Mouse (Mus musculus): ENCODE data around the gene Brinp1. TPM values are rescaled to one million over a fixed set of nuclear protein-coding genes. Genes with fewer than 3 reads are reported as not detected.

Gene Brinp1
- polyA plus RNA-seq, 2 experiments: 9.0 to 15.2 TPM

DNA sequence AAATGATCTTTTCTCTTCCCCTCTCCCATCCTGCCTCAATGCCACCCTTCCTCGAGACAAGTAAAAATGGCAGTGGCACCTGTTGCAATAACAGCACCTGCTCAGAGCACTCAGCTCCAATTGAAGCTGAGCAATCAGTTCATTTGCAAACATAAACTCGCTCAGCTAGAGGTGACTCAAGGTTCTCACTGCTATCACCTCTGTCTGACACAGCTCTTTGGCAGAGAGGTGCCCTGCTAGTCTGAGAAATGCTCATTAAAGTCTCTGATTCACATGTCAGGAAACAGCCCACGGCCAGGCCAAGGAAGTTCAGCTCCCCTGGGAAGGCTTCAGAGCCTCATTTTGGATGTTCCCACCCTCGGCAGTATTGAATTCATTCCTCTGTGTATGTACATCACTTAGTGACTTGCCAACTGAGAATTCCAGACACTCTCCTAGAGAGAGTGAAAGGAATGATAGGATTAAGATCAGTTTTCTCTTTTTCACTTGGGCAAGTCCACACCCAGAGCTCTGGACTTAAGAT lies 165.7 kb downstream of the Brinp1 start:
- ATAC-seq (ENCODE audit: low FRiP score, low read depth) (no peak), DNase-seq (ENCODE audit: low spot score) (no peak)
- 53% methylated on average over 4 of the region's 4 CpGs for WGBS
- Histone ChIP-seq H3K27me3 (ENCODE audit: control insufficient read depth, insufficient read depth, low read length) (no peaks in the 10 kb centered on the region), H3K9ac (ENCODE audit: low read depth, low read length, severe bottlenecking) (no peak overlapping the region), H3K27ac (replicated peaks; ENCODE audit: low read depth, low read length) (no peak overlapping the region), H3K4me3 (replicated peaks; ENCODE audit: low read length) (no peak overlapping the region), H3K9me3 (ENCODE audit: control insufficient read depth, low read length) (no peaks in the 10 kb centered on the region), H3K4me2 (replicated peaks; ENCODE audit: low read depth, low read length, severe bottlenecking) (no peak overlapping the region), H3K4me1 (ENCODE audit: control insufficient read depth, insufficient read depth, low read length) (no peaks in the 10 kb centered on the region), H3K36me3 (ENCODE audit: control insufficient read depth, insufficient read depth, low read length) (no peaks in the 10 kb centered on the region)
- no peak for TF ChIP-seq POLR2A (IDR thresholded peaks at IDR 0.05; ENCODE audit: borderline replicate concordance, extremely low read depth, insufficient read depth, insufficient read length)

DNA sequence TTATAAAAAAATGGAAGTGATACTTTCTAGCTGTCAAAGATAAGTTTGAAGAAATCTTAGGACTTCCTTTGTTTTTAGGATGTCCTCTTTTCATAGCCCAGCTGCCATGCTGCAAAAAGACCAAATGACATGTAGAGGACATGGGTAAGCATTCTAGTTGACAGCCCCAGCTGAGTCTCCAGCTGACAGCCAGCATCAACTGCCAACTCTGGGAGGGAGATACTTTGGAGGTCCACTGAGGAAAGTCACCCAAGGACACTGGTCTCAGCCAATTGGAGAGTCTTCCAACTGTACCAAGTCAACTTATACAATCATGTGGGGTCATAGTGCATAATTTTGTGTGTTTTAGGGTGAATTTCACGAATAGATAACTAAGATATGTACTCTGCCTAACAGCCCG lies 166.6 kb downstream of the Brinp1 start:
- H3K9me3 ChIP-seq (ENCODE audit: control insufficient read depth, low read length): no peaks in the 10 kb centered on the region
- H3K27me3 ChIP-seq (ENCODE audit: control insufficient read depth, insufficient read depth, low read length): no peaks in the 10 kb centered on the region
- H3K36me3 ChIP-seq (ENCODE audit: control insufficient read depth, insufficient read depth, low read length): no peaks in the 10 kb centered on the region
- no peak overlapping the region for H3K27ac ChIP-seq (replicated peaks; ENCODE audit: low read depth, low read length)
- TF ChIP-seq POLR2A (IDR thresholded peaks at IDR 0.05; ENCODE audit: borderline replicate concordance, extremely low read depth, insufficient read depth, insufficient read length): no peak
- H3K4me2 ChIP-seq (replicated peaks; ENCODE audit: low read depth, low read length, severe bottlenecking): no peak overlapping the region
- H3K4me1 ChIP-seq (ENCODE audit: control insufficient read depth, insufficient read depth, low read length): no peaks in the 10 kb centered on the region
- WGBS: 67% methylated on average over 2 of the region's 2 CpGs
- ATAC-seq (ENCODE audit: low FRiP score, low read depth) (no peak), DNase-seq (ENCODE audit: low spot score) (no peak)
- no peak overlapping the region for H3K9ac ChIP-seq (ENCODE audit: low read depth, low read length, severe bottlenecking)
- H3K4me3 ChIP-seq (replicated peaks; ENCODE audit: low read length): no peak overlapping the region

DNA sequence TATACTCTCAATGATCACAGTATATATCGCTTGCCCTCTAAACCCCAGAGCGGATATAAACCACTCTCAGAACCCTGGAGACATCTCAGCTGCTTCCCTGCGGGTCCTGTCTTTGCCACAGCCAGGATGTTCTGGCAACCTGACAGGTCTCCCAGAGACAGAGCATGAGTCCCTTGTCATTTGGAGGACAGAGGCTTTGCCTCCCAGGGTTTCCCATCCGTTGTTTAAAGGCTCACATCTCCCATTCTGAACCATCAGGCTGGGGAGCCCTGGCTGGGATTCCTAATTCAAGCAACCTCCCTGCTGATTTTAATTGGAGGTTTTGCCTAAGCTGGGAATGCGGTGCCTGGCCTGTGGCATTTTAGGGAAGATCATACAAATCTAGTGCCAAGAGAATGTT lies 185.9 kb downstream of the Brinp1 start:
- H3K4me2 ChIP-seq (replicated peaks; ENCODE audit: low read depth, low read length, severe bottlenecking): no peak overlapping the region
- H3K9ac ChIP-seq (ENCODE audit: low read depth, low read length, severe bottlenecking): no peak overlapping the region
- H3K9me3 ChIP-seq (ENCODE audit: control insufficient read depth, low read length): no peaks in the 10 kb centered on the region
- no peak for TF ChIP-seq POLR2A (IDR thresholded peaks at IDR 0.05; ENCODE audit: borderline replicate concordance, extremely low read depth, insufficient read depth, insufficient read length)
- H3K4me1 ChIP-seq (ENCODE audit: control insufficient read depth, insufficient read depth, low read length): 0 out of 2 replicates have a peak, but pooled peaks cover 4% of the 10 kb centered on the region
- H3K36me3 ChIP-seq (ENCODE audit: control insufficient read depth, insufficient read depth, low read length): no peaks in the 10 kb centered on the region
- H3K4me3 ChIP-seq (replicated peaks; ENCODE audit: low read length): no peak overlapping the region
- no peaks in the 10 kb centered on the region for H3K27me3 ChIP-seq (ENCODE audit: control insufficient read depth, insufficient read depth, low read length)
- no peak overlapping the region for H3K27ac ChIP-seq (replicated peaks; ENCODE audit: low read depth, low read length)
- WGBS: 62% methylated on average over 5 of the region's 5 CpGs
- ATAC-seq (ENCODE audit: low FRiP score, low read depth): no peak
- no peak for DNase-seq (ENCODE audit: low spot score)

DNA sequence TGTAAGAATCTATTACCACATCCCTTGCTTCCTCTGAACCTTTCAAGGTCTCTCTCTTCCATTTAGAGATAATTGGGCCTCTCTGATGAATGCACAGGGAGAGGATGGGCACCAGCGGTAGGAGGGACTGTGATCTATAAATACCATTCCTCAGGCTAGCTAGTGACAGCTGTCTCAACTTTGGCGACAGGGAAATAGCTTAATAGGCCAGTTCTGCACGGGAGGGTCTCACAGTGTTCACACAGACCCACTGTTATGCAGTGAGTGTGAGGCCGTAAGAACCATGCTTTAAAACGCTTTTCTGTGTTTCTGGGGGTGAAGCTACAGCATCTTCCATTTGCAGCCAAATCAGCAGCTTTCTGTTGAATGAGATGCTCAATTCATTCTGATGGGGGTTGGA lies 186.8 kb downstream of the Brinp1 start:
- no peaks in the 10 kb centered on the region for H3K27me3 ChIP-seq (ENCODE audit: control insufficient read depth, insufficient read depth, low read length)
- H3K4me1 ChIP-seq (ENCODE audit: control insufficient read depth, insufficient read depth, low read length): 0 out of 2 replicates have a peak, but pooled peaks cover 4% of the 10 kb centered on the region
- no peaks in the 10 kb centered on the region for H3K9me3 ChIP-seq (ENCODE audit: control insufficient read depth, low read length)
- no peak overlapping the region for H3K9ac ChIP-seq (ENCODE audit: low read depth, low read length, severe bottlenecking)
- H3K36me3 ChIP-seq (ENCODE audit: control insufficient read depth, insufficient read depth, low read length): no peaks in the 10 kb centered on the region
- no peak overlapping the region for H3K4me3 ChIP-seq (replicated peaks; ENCODE audit: low read length)
- no peak overlapping the region for H3K27ac ChIP-seq (replicated peaks; ENCODE audit: low read depth, low read length)
- ATAC-seq (ENCODE audit: low FRiP score, low read depth): no peak
- TF ChIP-seq POLR2A (IDR thresholded peaks at IDR 0.05; ENCODE audit: borderline replicate concordance, extremely low read depth, insufficient read depth, insufficient read length): no peak
- no peak overlapping the region for H3K4me2 ChIP-seq (replicated peaks; ENCODE audit: low read depth, low read length, severe bottlenecking)
- 67% methylated on average over 5 of the region's 5 CpGs for WGBS
- DNase-seq (ENCODE audit: low spot score): no peak

DNA sequence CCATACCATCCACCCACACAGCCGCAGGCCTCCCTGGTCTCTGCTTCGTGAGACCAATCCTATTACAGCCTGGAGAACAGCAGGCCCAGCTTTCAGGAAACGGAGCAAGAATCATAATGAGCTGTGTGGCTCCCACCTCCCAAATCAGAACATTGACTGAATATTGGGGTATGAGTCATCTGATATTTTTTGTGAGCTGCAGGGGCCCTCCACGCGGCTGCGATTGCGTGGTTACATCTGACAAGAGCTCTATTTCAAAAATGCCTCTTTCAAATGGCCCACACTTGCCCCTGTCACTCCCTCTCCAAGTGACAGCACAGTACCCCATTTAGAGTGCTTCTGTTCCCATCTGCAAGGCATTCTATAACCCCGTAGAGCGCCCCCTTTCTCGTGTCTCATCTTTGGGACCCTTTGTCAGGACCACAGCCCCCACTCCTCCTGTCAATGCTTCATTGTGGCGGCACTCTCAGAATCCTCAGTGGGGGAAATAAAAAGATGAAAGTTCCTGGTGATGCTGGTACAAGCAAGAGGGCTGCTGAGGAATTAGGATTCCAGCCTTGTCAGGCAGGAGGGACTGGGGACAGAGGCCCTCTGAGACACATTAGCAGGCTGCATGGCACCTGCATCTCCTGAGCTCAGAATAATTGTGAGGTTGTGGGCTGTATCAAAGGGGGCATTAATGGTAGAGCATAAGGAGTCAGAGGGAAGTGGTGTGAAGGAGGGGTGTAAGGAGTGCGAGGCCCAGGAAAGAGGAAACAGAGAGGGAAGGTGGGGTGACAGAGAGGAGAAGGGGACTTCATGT lies 188.2 kb downstream of the Brinp1 start:
- TF ChIP-seq POLR2A (IDR thresholded peaks at IDR 0.05; ENCODE audit: borderline replicate concordance, extremely low read depth, insufficient read depth, insufficient read length): no peak
- WGBS: 70% methylated on average over 12 of the region's 12 CpGs
- Histone ChIP-seq H3K4me2 (replicated peaks; ENCODE audit: low read depth, low read length, severe bottlenecking) (no peak overlapping the region), H3K36me3 (ENCODE audit: control insufficient read depth, insufficient read depth, low read length) (no peaks in the 10 kb centered on the region), H3K9me3 (ENCODE audit: control insufficient read depth, low read length) (no peaks in the 10 kb centered on the region), H3K4me1 (ENCODE audit: control insufficient read depth, insufficient read depth, low read length) (0 out of 2 replicates have a peak, but pooled peaks cover 4% of the 10 kb centered on the region), H3K27ac (replicated peaks; ENCODE audit: low read depth, low read length) (no peak overlapping the region), H3K4me3 (replicated peaks; ENCODE audit: low read length) (no peak overlapping the region), H3K27me3 (ENCODE audit: control insufficient read depth, insufficient read depth, low read length) (no peaks in the 10 kb centered on the region), H3K9ac (ENCODE audit: low read depth, low read length, severe bottlenecking) (no peak overlapping the region)
- no peak for DNase-seq (ENCODE audit: low spot score)
- no peak; the same call in 1 of the 2 replicates for ATAC-seq (ENCODE audit: low FRiP score, low read depth)

Data from limb, embryonic 14.5 days (tissue).